Mouse (Mus musculus) 3134 (cell line): ENCODE results near the gene Cep295.
"Not testable (repeated sequence)": the region's sequence is repeated elsewhere in the genome, so short reads cannot be mapped to it uniquely, and the experiment has no call there.

ENCODE experiments used
- DNase-seq: peaks from one replicate; pipeline ENCODE4 v3.0.0-alpha.2; 2011; ENCODE audit warnings: low spot score; ENCODE audit not compliant: insufficient read length; ENCODE audit errors: extremely low read depth

The Cep295 gene

GRCm38 (mm10) chr9:15307257-15307656 lies 50.3 kb downstream of the Cep295 start:
- no peak for DNase-seq

GRCm38 (mm10) chr9:15306398-15307119 lies 51.0 kb downstream of the Cep295 start, which contains the start of gene 4931406C07Rik:
Gene 4931406C07Rik (minus strand): TSS chr9:15306448.
- no peak for DNase-seq

DNA sequence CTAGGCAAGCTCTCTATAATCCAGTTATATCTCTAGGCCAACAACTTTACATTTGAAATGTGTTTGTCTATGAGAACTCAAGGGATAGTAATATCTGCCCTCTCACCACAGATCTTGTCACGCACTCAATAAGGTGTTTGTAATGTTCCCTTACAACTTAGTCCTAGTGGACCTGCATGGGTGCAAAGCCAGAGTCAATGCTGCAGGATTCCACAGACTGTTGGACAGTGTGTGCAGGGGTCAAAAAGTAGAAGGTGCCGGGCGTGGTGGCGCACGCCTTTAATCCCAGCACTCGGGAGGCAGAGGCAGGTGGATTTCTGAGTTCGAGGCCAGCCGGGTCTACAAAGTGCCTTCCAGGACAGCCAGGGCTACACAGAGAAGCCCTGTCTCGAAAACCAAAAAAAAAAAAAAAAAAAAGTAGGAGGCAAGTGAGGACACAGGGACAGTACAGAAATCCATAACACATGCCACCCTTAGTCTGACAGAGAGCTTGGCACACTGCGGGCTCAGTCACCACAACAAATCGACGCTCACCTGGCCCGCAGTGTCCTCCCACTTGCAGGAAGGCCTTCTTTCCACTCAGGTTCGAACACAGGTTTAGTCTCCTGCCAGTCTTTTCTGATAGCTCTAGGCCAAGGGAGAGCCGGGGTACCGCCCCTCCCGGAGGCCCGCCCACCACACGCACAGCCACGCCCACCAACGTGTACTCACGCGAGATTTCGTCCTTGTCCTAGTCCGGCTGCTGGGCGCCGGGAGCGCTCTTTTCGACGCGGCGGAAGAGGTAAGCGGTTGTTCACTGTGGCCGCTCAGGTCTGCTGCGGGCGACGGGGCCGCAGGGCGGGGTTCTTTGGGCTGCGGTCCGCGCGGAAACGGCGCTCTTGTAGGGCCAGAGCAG lies 51.8 kb downstream of the Cep295 start, which contains the start of gene Taf1d:
Gene Taf1d, plus strand, starts transcription at position 712 of the 895 bp plus-strand sequence.
- DNase-seq, result peak; percentile 96

- no peak for DNase-seq
Observed at GRCm38 (mm10) chr9:15302881-15303280, 54.7 kb downstream of the Cep295 start.

GRCm38 (mm10) chr9:15302006-15302405 lies 55.6 kb downstream of the Cep295 start:
- DNase-seq, result not testable (repeated sequence)

DNA sequence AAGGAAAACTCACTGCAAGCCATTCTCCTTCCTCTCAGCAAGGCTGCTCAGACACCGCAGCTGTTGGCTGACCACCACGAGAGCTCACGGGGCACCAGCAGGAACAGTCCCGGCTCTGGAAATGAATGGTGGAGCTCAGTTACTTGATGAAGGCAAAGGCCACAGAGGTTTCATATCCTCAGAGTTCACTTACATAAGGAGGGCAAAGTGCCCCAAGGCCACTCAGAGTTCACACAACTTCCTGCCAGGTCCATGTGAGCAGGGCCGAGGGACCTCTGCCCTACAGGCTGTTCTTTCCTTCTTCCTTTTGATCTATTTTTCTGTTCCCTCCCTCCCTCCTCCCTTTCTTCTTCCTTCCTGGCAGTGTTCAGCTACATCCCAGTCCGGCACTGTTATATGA lies 56.2 kb downstream of the Cep295 start:
- no peak for DNase-seq

DNA sequence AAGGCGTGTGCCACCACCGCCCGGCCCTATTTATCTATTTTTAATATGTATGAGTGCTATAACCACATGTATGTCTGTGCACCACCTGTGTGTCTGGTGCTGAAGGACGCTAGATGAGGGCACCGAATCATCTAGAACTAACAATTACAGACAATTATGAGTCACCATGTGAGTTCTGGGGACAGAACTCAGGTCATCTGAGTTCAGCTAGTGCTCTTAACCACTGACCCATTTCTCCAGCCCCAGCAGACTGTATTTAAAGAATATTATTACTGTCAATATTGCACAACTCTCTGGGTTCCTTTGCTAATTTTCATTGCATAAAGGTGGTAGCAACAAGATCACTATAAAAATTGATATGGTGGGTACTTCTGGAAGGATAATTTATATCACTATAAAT lies 57.5 kb downstream of the Cep295 start:
- no peak for DNase-seq

- DNase-seq, result no peak
Observed at GRCm38 (mm10) chr9:15298451-15298850, 59.1 kb downstream of the Cep295 start.

DNA sequence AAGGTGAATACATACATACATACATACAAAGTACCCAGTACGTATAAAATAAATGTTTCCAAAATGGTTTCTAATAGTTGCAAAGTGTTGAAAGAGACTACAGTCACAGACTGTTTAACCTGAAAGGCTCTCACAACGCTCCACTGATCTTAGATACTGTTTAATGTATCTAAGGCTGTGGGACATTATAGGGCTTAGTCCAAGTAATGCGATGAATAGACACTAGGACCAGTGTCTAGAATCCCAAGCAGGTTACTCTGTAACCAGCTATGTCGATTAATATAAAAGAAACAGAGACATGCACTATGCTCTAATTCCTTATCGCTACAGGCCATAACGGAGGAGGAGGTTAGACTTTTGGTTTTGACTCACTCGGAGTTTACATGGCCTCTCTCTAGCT lies 60.5 kb downstream of the Cep295 start:
- DNase-seq, result no peak

DNA sequence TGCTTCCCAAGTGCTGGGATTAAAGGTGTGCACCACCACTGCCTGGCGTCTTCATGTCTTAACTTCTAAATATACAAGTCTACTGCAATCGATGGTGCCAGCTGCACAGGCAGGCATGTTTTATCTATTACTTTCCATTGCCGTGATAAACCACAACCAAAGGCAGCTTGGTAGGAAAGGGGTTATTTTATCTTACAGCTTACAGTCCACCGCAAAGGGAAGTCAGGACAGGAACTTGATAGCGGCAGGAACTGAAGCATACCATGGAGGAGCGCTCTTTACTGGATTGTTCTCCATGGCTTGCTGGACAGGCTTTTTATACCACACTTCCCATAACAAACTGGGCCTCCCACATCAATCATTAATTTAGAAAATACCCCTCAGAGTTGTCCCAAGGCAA lies 68.3 kb downstream of the Cep295 start:
- DNase-seq, result no peak

GRCm38 (mm10) chr9:15288402-15288801 lies 69.2 kb downstream of the Cep295 start:
- DNase-seq, result no peak

DNA sequence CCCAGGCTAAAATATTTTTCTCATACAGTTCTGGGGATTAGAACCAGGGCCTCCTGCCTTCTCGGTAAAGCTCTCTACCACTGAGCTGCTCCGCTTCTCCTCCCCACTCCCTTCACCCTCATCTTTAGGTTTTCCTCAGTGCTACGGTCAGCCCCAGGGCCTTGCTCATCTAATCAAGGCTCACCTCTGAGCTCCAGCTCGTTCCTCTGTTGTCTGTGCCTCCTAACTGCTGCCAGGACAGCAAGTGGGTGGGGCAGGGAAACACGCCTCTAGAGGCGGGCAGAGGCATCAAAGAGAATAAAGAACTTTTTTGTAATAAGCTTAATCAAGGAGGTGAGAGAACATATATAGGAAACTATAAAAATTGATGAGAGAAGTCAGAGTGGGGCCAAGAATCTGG lies 69.7 kb downstream of the Cep295 start:
- DNase-seq, result no peak

DNA sequence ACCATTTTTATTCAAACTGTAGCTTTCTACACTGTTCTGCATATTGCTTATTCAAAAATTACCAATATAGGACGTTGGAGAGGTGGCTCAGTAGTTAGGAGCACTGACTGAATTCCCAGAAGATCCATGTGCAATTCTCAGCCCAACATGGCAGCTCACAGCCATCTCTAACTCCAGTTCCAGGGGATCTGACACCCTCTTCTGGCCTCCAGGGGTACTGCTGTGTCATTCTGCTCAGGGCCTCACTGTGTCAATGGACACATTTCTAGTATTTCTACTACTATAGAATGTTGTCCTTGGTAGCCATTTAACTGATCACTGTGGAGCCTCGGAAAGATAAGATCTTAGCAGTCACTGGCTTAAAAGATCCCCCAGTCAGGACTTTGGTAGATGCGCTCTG lies 72.1 kb downstream of the Cep295 start:
- DNase-seq, result no peak

DNA sequence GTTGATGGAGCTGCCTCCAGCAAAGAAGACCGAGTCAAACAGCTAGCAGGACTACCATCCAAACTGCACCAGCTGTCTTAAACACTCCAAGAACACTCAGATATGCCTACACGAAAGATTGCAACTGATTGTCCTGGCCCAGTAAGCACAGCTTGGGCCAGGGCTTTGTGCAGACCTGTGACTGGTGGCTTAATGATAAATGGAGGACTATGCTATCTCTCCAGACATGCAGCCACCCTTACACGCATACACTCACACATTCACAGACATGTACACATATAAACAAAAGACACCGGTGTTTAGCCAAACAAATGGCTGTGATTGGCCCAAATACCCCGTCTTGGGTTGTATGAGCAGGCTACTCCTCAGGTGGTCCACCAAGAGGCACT lies 77.1 kb downstream of the Cep295 start:
- DNase-seq, result no peak

DNA sequence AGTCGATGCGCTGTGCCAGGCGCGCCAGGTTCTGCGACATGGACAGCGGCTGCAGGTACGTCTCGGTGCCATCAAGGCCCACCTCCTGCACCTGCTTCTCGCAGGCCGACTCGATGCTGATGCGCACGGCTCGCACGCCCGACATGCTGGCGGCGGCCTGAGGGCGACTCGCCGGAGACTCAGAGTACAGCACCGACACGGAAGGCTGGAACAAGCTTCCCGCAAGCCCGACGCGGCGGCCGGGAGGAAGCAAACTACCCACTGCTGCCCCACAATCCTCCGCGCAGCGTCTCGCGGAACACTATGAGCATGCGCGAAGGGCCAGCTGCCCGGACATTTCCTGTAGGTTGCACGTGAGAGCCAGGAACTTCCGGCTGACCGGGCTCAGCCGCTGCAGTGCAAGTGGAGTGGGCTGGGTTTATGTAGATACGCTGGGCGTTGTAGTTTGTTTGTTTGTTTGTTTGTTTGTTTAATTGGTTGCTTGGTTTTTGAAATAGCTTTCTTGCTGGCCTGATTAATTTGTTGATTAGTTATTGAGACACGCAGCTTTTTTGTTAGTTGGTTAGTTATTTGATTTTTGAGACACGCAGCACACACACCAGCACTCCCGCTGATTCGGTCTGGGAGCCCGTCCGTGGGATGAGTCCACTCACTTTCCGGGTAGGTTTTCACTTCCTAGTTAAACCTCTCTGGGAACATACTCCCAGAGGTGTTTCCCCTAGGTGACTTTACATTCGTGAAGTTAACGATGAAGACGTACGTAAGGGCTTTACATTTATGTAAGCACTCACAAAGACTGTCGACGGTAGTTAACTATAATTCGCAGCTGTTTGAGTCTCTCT lies 77.7 kb downstream of the Cep295 start, which contains the start of gene Med17:
Gene Med17, minus strand, starts transcription at position 283 of the 842 bp plus-strand sequence.
- peak; percentile 92 for DNase-seq

GRCm38 (mm10) chr9:15279139-15279648 lies 78.4 kb downstream of the Cep295 start:
- no peak for DNase-seq

GRCm38 (mm10) chr9:15278343-15278742 lies 79.2 kb downstream of the Cep295 start:
- no peak for DNase-seq

GRCm38 (mm10) chr9:15276855-15277254 lies 80.7 kb downstream of the Cep295 start:
- no peak for DNase-seq

DNA sequence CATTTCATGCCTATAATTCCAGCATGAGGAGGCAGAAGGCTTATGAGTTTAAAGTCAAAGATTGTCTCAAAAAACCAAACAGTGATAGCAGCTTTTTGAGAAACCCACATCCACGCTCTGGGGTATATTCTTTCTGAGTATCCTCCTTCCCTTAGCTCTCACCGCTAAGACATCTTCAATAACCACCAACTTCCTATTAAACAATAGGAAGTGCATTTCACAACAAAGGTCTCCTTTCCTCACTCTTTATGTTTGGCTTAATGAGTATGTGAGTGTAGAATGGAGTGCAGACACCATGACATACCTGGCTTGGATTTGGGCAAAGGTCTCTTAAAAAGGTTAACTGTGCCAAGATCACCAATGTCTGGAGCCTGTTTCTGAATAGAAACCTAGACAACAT lies 83.6 kb downstream of the Cep295 start:
- DNase-seq, result no peak
